Mouse (Mus musculus): Measurements from ENCODE around the gene Rap1gap2. TPM values are rescaled to one million over a fixed set of nuclear protein-coding genes. Genes with fewer than 3 reads are reported as not detected.

Rap1gap2 gene
- polyA plus RNA-seq, 1 experiment from 2014 or later: 5.0 TPM

- Histone ChIP-seq H3K4me2 (replicated peaks; ENCODE audit: low read depth, low read length) (no peak overlapping the region), H3K4me1 (ENCODE audit: control insufficient read depth, insufficient read depth, low read length) (peaks cover 25% of the 10 kb centered on the region), H3K27ac (ENCODE audit: low read depth, low read length) (no peak overlapping the region), H3K36me3 (ENCODE audit: control insufficient read depth, insufficient read depth, low read length) (no peaks in the 10 kb centered on the region), H3K9me3 (ENCODE audit: control insufficient read depth, low read length) (no peaks in the 10 kb centered on the region), H3K9ac (ENCODE audit: low read depth, low read length) (no peak overlapping the region), H3K4me3 (ENCODE audit: low read length) (no peak overlapping the region), H3K27me3 (ENCODE audit: control insufficient read depth, insufficient read depth, low read length) (no peaks in the 10 kb centered on the region)
- 69% methylated on average over 7 of the region's 7 CpGs for WGBS
- ATAC-seq (ENCODE audit: low FRiP score, low TSS enrichment): no peak
Observed at GRCm38 (mm10) chr11:74405201-74405600, 205.5 kb downstream of the Rap1gap2 start.

DNA sequence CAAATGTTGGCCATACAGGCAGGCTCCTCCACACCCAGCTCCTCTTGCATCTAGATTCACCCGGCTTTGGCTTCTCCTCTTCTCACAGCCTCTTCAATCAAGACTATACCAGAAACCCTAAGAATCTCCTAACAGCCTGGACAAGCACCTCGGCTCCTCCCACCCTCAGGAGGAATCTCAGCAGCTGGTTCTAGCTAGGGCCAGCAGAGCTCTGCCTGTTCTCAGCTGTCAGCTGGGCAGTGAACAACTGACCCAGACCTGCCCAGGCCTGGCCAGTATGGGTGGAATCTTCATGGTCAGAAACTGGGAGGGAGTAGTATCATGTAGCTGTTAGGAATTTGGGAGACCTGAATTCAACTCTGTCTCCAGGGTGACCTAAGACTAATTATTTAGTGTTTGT, 206.5 kb downstream of the Rap1gap2 start:
- Histone ChIP-seq H3K27ac (ENCODE audit: low read depth, low read length) (no peak overlapping the region), H3K27me3 (ENCODE audit: control insufficient read depth, insufficient read depth, low read length) (no peaks in the 10 kb centered on the region), H3K9me3 (ENCODE audit: control insufficient read depth, low read length) (no peaks in the 10 kb centered on the region), H3K9ac (ENCODE audit: low read depth, low read length) (no peak overlapping the region), H3K4me1 (ENCODE audit: control insufficient read depth, insufficient read depth, low read length) (peaks cover 15% of the 10 kb centered on the region), H3K4me3 (ENCODE audit: low read length) (no peak overlapping the region), H3K4me2 (replicated peaks; ENCODE audit: low read depth, low read length) (no peak overlapping the region), H3K36me3 (ENCODE audit: control insufficient read depth, insufficient read depth, low read length) (no peaks in the 10 kb centered on the region)
- no peak for ATAC-seq (ENCODE audit: low FRiP score, low TSS enrichment)
- 48% methylated on average over 2 of the region's 2 CpGs for WGBS

DNA sequence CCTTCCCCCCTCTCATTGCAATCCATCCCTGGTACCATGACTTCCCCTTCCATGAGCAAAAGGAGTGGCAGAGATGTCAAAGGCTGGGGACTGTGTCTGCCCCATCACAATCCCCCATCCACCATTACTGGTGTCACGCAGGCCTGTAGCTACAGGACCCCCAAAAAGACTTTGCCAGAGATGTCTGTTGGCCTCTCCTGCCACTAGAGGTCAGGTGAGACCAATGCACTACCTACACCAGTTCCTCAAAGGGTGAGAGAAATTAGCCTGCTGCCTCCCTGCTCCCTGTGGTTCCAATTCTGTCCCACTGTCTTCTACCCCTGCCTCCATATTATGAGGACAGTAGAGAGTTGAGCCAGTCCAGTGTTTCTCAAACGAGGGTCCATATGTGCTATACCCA, 208.6 kb downstream of the Rap1gap2 start:
- Histone ChIP-seq H3K36me3 (ENCODE audit: control insufficient read depth, insufficient read depth, low read length) (no peaks in the 10 kb centered on the region), H3K9ac (ENCODE audit: low read depth, low read length) (no peak overlapping the region), H3K4me3 (ENCODE audit: low read length) (no peak overlapping the region), H3K4me2 (replicated peaks; ENCODE audit: low read depth, low read length) (no peak overlapping the region), H3K27me3 (ENCODE audit: control insufficient read depth, insufficient read depth, low read length) (no peaks in the 10 kb centered on the region), H3K9me3 (ENCODE audit: control insufficient read depth, low read length) (no peaks in the 10 kb centered on the region), H3K27ac (ENCODE audit: low read depth, low read length) (no peak overlapping the region), H3K4me1 (ENCODE audit: control insufficient read depth, insufficient read depth, low read length) (no peaks in the 10 kb centered on the region)
- WGBS: 48% methylated on average over 2 of the region's 2 CpGs
- no peak for ATAC-seq (ENCODE audit: low FRiP score, low TSS enrichment)

DNA sequence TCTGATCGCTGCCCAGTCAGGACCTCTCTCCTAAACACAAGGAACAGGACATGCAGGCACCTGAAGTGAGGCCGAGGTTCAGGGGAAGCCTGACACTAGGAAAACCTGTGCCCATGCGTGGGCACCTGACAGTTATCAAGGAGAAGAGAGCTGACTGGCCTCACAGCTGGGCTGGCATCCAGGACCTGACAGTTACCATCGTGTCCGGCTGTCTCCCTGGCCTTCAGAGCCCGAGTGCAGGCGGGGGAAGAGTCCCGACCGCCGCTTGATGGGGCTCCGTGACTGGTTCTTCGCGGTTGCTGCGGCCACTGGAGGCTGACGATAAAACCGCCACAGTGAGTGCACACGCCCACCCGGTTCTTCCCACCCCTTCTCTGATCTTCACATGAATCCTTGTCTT, 215.1 kb downstream of the Rap1gap2 start:
- 87% methylated on average over 18 of the region's 18 CpGs for WGBS
- no peak overlapping the region for H3K4me2 ChIP-seq (replicated peaks; ENCODE audit: low read depth, low read length)

DNA sequence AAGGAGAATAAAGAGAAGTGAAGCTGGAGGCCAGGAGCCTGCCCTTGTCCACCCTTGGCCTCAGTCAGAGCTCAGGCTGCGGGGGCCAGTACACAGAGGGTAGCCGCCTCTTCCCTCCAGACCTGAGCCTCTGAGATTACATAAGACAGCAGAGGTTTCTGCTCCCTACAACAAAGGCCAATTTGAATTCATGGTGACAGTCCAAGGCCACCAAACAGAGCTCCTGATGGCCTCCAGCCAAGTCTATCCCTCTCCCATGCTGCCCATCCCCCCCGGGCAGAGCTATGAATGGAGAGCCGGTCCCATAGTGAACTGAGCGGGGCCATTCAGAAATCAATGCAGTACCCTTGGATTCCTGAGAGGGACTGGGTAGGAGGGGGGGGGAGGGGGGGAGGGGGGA, 217.2 kb downstream of the Rap1gap2 start:
- H3K27ac ChIP-seq (ENCODE audit: low read depth, low read length): no peak overlapping the region
- no peak overlapping the region for H3K4me3 ChIP-seq (ENCODE audit: low read length)
- H3K36me3 ChIP-seq (ENCODE audit: control insufficient read depth, insufficient read depth, low read length): no peaks in the 10 kb centered on the region; the same call in 1 of the 2 replicates
- H3K4me1 ChIP-seq (ENCODE audit: control insufficient read depth, insufficient read depth, low read length): no peaks in the 10 kb centered on the region
- ATAC-seq (ENCODE audit: low FRiP score, low TSS enrichment): no peak
- no peaks in the 10 kb centered on the region for H3K9me3 ChIP-seq (ENCODE audit: control insufficient read depth, low read length)
- no peak overlapping the region for H3K4me2 ChIP-seq (replicated peaks; ENCODE audit: low read depth, low read length)
- H3K27me3 ChIP-seq (ENCODE audit: control insufficient read depth, insufficient read depth, low read length): no peaks in the 10 kb centered on the region
- no peak overlapping the region for H3K9ac ChIP-seq (ENCODE audit: low read depth, low read length)
- 88% methylated on average over 5 of the region's 5 CpGs for WGBS

More for the DNA sequence above, 215.1 kb downstream of the Rap1gap2 start:
- Histone ChIP-seq H3K4me3 (ENCODE audit: low read length) (no peak overlapping the region), H3K9me3 (ENCODE audit: control insufficient read depth, low read length) (no peaks in the 10 kb centered on the region), H3K36me3 (ENCODE audit: control insufficient read depth, insufficient read depth, low read length) (no peaks in the 10 kb centered on the region; the same call in 1 of the 2 replicates), H3K27ac (ENCODE audit: low read depth, low read length) (no peak overlapping the region), H3K4me1 (ENCODE audit: control insufficient read depth, insufficient read depth, low read length) (no peaks in the 10 kb centered on the region), H3K9ac (ENCODE audit: low read depth, low read length) (no peak overlapping the region), H3K27me3 (ENCODE audit: control insufficient read depth, insufficient read depth, low read length) (no peaks in the 10 kb centered on the region)
- no peak for ATAC-seq (ENCODE audit: low FRiP score, low TSS enrichment)

- Histone ChIP-seq H3K9ac (ENCODE audit: low read depth, low read length) (no peak overlapping the region), H3K4me3 (ENCODE audit: low read length) (no peak overlapping the region), H3K27ac (ENCODE audit: low read depth, low read length) (no peak overlapping the region), H3K27me3 (ENCODE audit: control insufficient read depth, insufficient read depth, low read length) (no peaks in the 10 kb centered on the region), H3K4me2 (replicated peaks; ENCODE audit: low read depth, low read length) (no peak overlapping the region), H3K36me3 (ENCODE audit: control insufficient read depth, insufficient read depth, low read length) (no peaks in the 10 kb centered on the region; the same call in 1 of the 2 replicates), H3K9me3 (ENCODE audit: control insufficient read depth, low read length) (no peaks in the 10 kb centered on the region), H3K4me1 (ENCODE audit: control insufficient read depth, insufficient read depth, low read length) (no peaks in the 10 kb centered on the region)
- no peak for ATAC-seq (ENCODE audit: low FRiP score, low TSS enrichment)
- WGBS: 67% methylated on average over 6 of the region's 6 CpGs
Observed at GRCm38 (mm10) chr11:74392903-74393302, 217.8 kb downstream of the Rap1gap2 start.

- no peak for ATAC-seq (ENCODE audit: low FRiP score, low TSS enrichment)
Observed at GRCm38 (mm10) chr11:74391899-74392298, 218.8 kb downstream of the Rap1gap2 start.

DNA sequence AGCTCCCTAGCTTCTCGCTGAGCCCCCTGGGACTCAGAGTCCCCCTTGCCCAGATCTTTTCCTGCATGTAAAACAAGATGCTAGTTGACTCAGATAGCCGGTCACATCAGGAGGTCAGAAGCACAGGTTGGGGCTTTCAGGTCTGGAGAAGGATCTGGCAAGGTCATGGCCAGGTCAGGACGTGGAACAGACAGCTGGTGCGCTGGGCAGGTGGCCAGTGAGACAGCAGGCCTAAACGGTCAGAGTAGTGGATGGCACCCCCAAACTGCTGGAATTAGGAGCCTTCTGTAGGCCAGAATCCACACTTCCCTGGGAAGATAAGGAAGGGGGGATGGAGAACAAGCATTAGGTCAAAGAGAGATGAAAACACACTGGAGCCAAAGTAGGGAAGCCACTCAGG, 223.5 kb downstream of the Rap1gap2 start:
- H3K27me3 ChIP-seq (ENCODE audit: control insufficient read depth, insufficient read depth, low read length): no peaks in the 10 kb centered on the region
- no peak for ATAC-seq (ENCODE audit: low FRiP score, low TSS enrichment)
- no peak overlapping the region for H3K27ac ChIP-seq (ENCODE audit: low read depth, low read length)
- H3K4me1 ChIP-seq (ENCODE audit: control insufficient read depth, insufficient read depth, low read length): no peaks in the 10 kb centered on the region
- H3K36me3 ChIP-seq (ENCODE audit: control insufficient read depth, insufficient read depth, low read length): no peaks in the 10 kb centered on the region
- H3K9me3 ChIP-seq (ENCODE audit: control insufficient read depth, low read length): no peaks in the 10 kb centered on the region
- WGBS: 72% methylated on average over 5 of the region's 5 CpGs
- H3K9ac ChIP-seq (ENCODE audit: low read depth, low read length): no peak overlapping the region
- no peak overlapping the region for H3K4me2 ChIP-seq (replicated peaks; ENCODE audit: low read depth, low read length)
- H3K4me3 ChIP-seq (ENCODE audit: low read length): no peak overlapping the region

More at GRCm38 (mm10) chr11:74391899-74392298, 218.8 kb downstream of the Rap1gap2 start:
- Histone ChIP-seq H3K4me3 (ENCODE audit: low read length) (no peak overlapping the region), H3K27me3 (ENCODE audit: control insufficient read depth, insufficient read depth, low read length) (no peaks in the 10 kb centered on the region), H3K27ac (ENCODE audit: low read depth, low read length) (no peak overlapping the region), H3K36me3 (ENCODE audit: control insufficient read depth, insufficient read depth, low read length) (no peaks in the 10 kb centered on the region; the same call in 1 of the 2 replicates), H3K4me2 (replicated peaks; ENCODE audit: low read depth, low read length) (no peak overlapping the region), H3K9ac (ENCODE audit: low read depth, low read length) (no peak overlapping the region), H3K4me1 (ENCODE audit: control insufficient read depth, insufficient read depth, low read length) (no peaks in the 10 kb centered on the region), H3K9me3 (ENCODE audit: control insufficient read depth, low read length) (no peaks in the 10 kb centered on the region)
- 87% methylated on average over 11 of the region's 11 CpGs for WGBS

- Histone ChIP-seq H3K4me2 (replicated peaks; ENCODE audit: low read depth, low read length) (no peak overlapping the region), H3K27ac (ENCODE audit: low read depth, low read length) (no peak overlapping the region), H3K9ac (ENCODE audit: low read depth, low read length) (no peak overlapping the region), H3K27me3 (ENCODE audit: control insufficient read depth, insufficient read depth, low read length) (no peaks in the 10 kb centered on the region), H3K4me1 (ENCODE audit: control insufficient read depth, insufficient read depth, low read length) (no peaks in the 10 kb centered on the region), H3K4me3 (ENCODE audit: low read length) (no peak overlapping the region), H3K9me3 (ENCODE audit: control insufficient read depth, low read length) (no peaks in the 10 kb centered on the region), H3K36me3 (ENCODE audit: control insufficient read depth, insufficient read depth, low read length) (no peaks in the 10 kb centered on the region)
- 55% methylated on average over 9 of the region's 9 CpGs for WGBS
- no peak for ATAC-seq (ENCODE audit: low FRiP score, low TSS enrichment)
Observed at GRCm38 (mm10) chr11:74385674-74386073, 225.0 kb downstream of the Rap1gap2 start.
